Mouse (Mus musculus) bone marrow macrophage, adult 2 months (primary cell): ENCODE data around the gene Bckdhb.

ENCODE experiments used
- CTCF ChIP-seq: IDR thresholded peaks from 2 replicates; pipeline ENCODE4 v1.5.1; 2012; ENCODE audit warnings: low read depth, mild to moderate bottlenecking, low read length, moderate library complexity
- POLR2A ChIP-seq: IDR thresholded peaks from 2 replicates; pipeline ENCODE4 v1.6.1; 2012; ENCODE audit warnings: mild to moderate bottlenecking, low read depth, low read length, borderline replicate concordance

- TF ChIP-seq CTCF (no peak), POLR2A (no peak)
Observed at GRCm38 (mm10) chr9:84021189-84021588, 96.2 kb downstream of the Bckdhb start.
